Mouse (Mus musculus): ENCODE results near the gene 1700034I23Rik. TPM values are rescaled to one million over a fixed set of nuclear protein-coding genes. Genes with fewer than 3 reads are reported as not detected.
A peak's percentile ranks its signal among the peaks of the same experiment; 100 is the strongest.
"Not testable (repeated sequence)": the region's sequence is repeated elsewhere in the genome, so short reads cannot be mapped to it uniquely, and the experiment has no call there.

1700034I23Rik gene
- polyA plus RNA-seq, 1 experiment from 2014 or later, result 0.41 TPM

DNA sequence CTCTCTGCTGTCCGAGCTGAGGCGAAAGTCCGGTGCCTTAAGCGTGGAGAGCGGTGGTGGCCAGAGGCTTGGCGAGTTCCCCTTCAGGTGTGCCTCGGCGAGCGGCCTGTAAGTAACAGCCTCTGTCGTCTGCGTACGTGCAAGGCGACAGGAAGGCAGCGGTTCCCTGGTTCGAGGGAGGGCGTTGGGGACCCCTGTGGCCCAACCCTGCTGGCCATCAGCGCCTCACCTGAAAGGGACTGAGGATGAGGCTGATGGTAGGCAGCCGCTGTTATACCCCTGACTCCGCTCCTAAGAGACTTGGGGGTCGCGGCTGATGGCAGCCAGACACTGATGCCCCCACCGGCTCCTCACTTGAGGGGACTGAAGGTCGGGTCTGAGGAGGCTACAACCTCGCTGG is 8.0 kb downstream of the 1700034I23Rik start:
- not testable (repeated sequence) for H3K9ac ChIP-seq (replicated peaks; ENCODE audit: low read depth, low read length); H3K4me1 ChIP-seq (ENCODE audit: control insufficient read depth, insufficient read depth, low read length); H3K36me3 ChIP-seq (ENCODE audit: control insufficient read depth, insufficient read depth, low read length); H3K27me3 ChIP-seq (ENCODE audit: control insufficient read depth, insufficient read depth, low read length); H3K9me3 ChIP-seq (ENCODE audit: control insufficient read depth, low read depth, low read length); ATAC-seq (ENCODE audit: insufficient number of reproducible peaks, insufficient read depth, low FRiP score, low read depth); H3K27ac ChIP-seq (ENCODE audit: low read length)
- H3K4me2 ChIP-seq (replicated peaks; ENCODE audit: low read depth, low read length), result peak overlapping the region; percentile 60
- H3K4me3 ChIP-seq (ENCODE audit: low read depth, low read length), result peak overlapping the region; percentile 42
- 1% methylated on average over 19 of the region's 24 CpGs for WGBS

DNA sequence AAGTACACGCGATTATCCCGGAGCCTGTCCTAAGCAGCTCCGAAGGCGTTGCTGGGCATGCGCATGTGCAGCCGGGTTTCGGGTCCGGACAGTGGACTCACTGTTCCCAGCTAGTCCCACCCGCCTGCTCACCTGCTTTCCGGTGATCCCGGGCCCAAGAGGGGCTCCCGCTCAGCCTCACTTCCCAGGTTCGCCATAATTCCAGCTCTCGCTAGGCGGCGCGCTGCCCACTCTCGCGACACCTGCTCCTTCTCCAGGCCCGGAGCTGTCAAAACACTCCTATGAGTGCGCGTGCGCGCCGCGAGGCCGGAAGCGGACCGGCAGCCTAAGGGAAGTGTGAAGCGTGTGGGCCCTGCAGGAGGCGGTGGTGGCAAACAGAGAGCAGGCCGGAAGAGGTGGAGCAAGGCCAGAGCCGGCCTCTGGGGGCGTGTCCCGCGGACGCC is 8.5 kb downstream of the 1700034I23Rik start:
- peak overlapping the region; percentile 55; the same call in 1 of the 2 replicates for H3K27ac ChIP-seq (ENCODE audit: low read length)
- H3K36me3 ChIP-seq (ENCODE audit: control insufficient read depth, insufficient read depth, low read length); H3K4me1 ChIP-seq (ENCODE audit: control insufficient read depth, insufficient read depth, low read length); H3K9me3 ChIP-seq (ENCODE audit: control insufficient read depth, low read depth, low read length); H3K27me3 ChIP-seq (ENCODE audit: control insufficient read depth, insufficient read depth, low read length): not testable (repeated sequence)
- H3K9ac ChIP-seq (replicated peaks; ENCODE audit: low read depth, low read length), result peak overlapping the region; percentile 28; the same call in 1 of the 2 replicates
- peak; percentile 100 for ATAC-seq (ENCODE audit: insufficient number of reproducible peaks, insufficient read depth, low FRiP score, low read depth)
- WGBS, result under 1% methylated on average over 38 of the region's 38 CpGs
- peak overlapping the region; percentile 42 for H3K4me3 ChIP-seq (ENCODE audit: low read depth, low read length)
- H3K4me2 ChIP-seq (replicated peaks; ENCODE audit: low read depth, low read length), result peak overlapping the region; percentile 45

DNA sequence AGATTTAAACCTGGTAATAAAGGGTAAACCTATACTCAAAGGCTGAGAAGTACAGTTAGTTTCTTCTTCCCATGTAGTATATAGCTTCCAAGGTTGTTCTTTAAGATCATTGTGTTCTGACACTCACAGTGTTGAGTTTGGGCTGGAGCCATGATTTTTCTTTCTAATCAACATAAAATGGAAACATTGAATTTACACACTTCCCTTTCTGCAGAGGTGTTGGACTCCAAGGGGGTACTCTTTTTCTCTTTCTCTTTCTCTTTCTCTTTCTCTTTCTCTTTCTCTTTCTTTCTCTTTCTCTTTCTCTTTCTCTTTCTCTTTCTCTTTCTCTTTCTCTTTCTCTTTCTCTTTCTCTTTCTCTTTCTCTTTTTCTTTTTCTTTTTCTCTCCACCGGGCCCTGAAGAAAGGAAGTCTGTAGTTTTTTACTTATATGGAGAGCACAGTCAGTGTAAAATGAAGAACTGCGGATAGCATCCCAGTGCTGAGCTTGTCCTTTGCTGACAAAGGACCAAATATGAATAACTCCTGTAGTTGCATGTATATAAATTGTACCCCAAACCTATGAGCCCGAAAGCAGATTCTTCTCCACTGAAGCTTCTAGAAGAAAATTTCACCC is 49.1 kb downstream of the 1700034I23Rik start:
- not testable (repeated sequence) for H3K4me1 ChIP-seq (ENCODE audit: control insufficient read depth, insufficient read depth, low read length); H3K36me3 ChIP-seq (ENCODE audit: control insufficient read depth, insufficient read depth, low read length); H3K9ac ChIP-seq (replicated peaks; ENCODE audit: low read depth, low read length); H3K4me3 ChIP-seq (ENCODE audit: low read depth, low read length); H3K9me3 ChIP-seq (ENCODE audit: control insufficient read depth, low read depth, low read length); H3K27ac ChIP-seq (ENCODE audit: low read length); H3K27me3 ChIP-seq (ENCODE audit: control insufficient read depth, insufficient read depth, low read length); ATAC-seq (ENCODE audit: insufficient number of reproducible peaks, insufficient read depth, low FRiP score, low read depth); H3K4me2 ChIP-seq (replicated peaks; ENCODE audit: low read depth, low read length)
- WGBS, result 92% methylated on average over 3 of the region's 3 CpGs

Other genes starting within 250 kb of the 1700034I23Rik start
- not detected in 2 replicates for gene Slc25a31, start 193.7 kb downstream of the 1700034I23Rik start, polyA plus RNA-seq (2014; fragmentation: Nextera tagmentation; extraction: Ambion mirVana)
- gene Hspa4l, start 158.0 kb downstream of the 1700034I23Rik start, polyA plus RNA-seq (2014; fragmentation: Nextera tagmentation; extraction: Ambion mirVana), result 15.3 and 17.7 TPM in 2 replicates
- gene Plk4, start 102.5 kb downstream of the 1700034I23Rik start, polyA plus RNA-seq (2014; fragmentation: Nextera tagmentation; extraction: Ambion mirVana), result 55.5 and 55.6 TPM in 2 replicates
- gene Mfsd8, start 55.7 kb downstream of the 1700034I23Rik start, polyA plus RNA-seq (2014; fragmentation: Nextera tagmentation; extraction: Ambion mirVana), result 7.2 and 7.8 TPM in 2 replicates
- 9.9 and 11.6 TPM in 2 replicates for gene Abhd18, start 55.6 kb downstream of the 1700034I23Rik start, polyA plus RNA-seq (2014; fragmentation: Nextera tagmentation; extraction: Ambion mirVana)
- gene Larp1b, start 47.3 kb upstream of the 1700034I23Rik start, polyA plus RNA-seq (2014; fragmentation: Nextera tagmentation; extraction: Ambion mirVana), result 3.6 and 5.8 TPM in 2 replicates
- 29.5 and 32.4 TPM in 2 replicates for gene Pgrmc2, start 180.5 kb upstream of the 1700034I23Rik start, polyA plus RNA-seq (2014; fragmentation: Nextera tagmentation; extraction: Ambion mirVana)

Data from stomach, embryonic 14.5 days (tissue).